Mouse (Mus musculus): ENCODE measurements around the gene Rundc3a.
"Not testable (repeated sequence)": the region's sequence is repeated elsewhere in the genome, so short reads cannot be mapped to it uniquely, and the experiment has no call there.

The Rundc3a gene

GRCm38 (mm10) chr11:102393238-102393634 is at the start of gene Rundc3a:
Gene Rundc3a, plus strand, starts transcription at chr11:102393403.
- peak; percentile 82 to 92 for DNase-seq (ENCODE audit: low spot score in 2 of 2)

GRCm38 (mm10) chr11:102344458-102344857 is 48.7 kb upstream of the Rundc3a start:
- DNase-seq (ENCODE audit: low spot score in 2 of 2): no peak

- no peak for DNase-seq (ENCODE audit: low spot score in 2 of 2)
Observed at GRCm38 (mm10) chr11:102346926-102347325, 46.3 kb upstream of the Rundc3a start.

- no peak for DNase-seq (ENCODE audit: low spot score in 2 of 2)
Observed at GRCm38 (mm10) chr11:102347683-102348082, 45.5 kb upstream of the Rundc3a start.

- DNase-seq (ENCODE audit: low spot score in 2 of 2): no peak
Observed at GRCm38 (mm10) chr11:102348101-102348585, 45.1 kb upstream of the Rundc3a start.

- no peak for DNase-seq (ENCODE audit: low spot score in 2 of 2)
Observed at GRCm38 (mm10) chr11:102348771-102349170, 44.4 kb upstream of the Rundc3a start.

GRCm38 (mm10) chr11:102349189-102349954 is 43.8 kb upstream of the Rundc3a start:
- no peak for DNase-seq (ENCODE audit: low spot score in 2 of 2)

GRCm38 (mm10) chr11:102350416-102350815 is 42.8 kb upstream of the Rundc3a start:
- DNase-seq (ENCODE audit: low spot score in 2 of 2): no peak

- no peak for DNase-seq (ENCODE audit: low spot score in 2 of 2)
Observed at GRCm38 (mm10) chr11:102350981-102351523, 42.2 kb upstream of the Rundc3a start.

- no peak for DNase-seq (ENCODE audit: low spot score in 2 of 2)
Observed at GRCm38 (mm10) chr11:102352378-102352777, 40.8 kb upstream of the Rundc3a start.

GRCm38 (mm10) chr11:102353021-102353431 is 40.2 kb upstream of the Rundc3a start:
- DNase-seq (ENCODE audit: low spot score in 2 of 2): no peak

GRCm38 (mm10) chr11:102355501-102355900 is 37.7 kb upstream of the Rundc3a start:
- DNase-seq (ENCODE audit: low spot score in 2 of 2): no peak

GRCm38 (mm10) chr11:102356190-102356589 is 37.0 kb upstream of the Rundc3a start:
- DNase-seq (ENCODE audit: low spot score in 2 of 2): no peak

- DNase-seq (ENCODE audit: low spot score in 2 of 2): no peak
Observed at GRCm38 (mm10) chr11:102356636-102357350, 36.4 kb upstream of the Rundc3a start.

GRCm38 (mm10) chr11:102358365-102358764 is 34.8 kb upstream of the Rundc3a start:
- DNase-seq (ENCODE audit: low spot score in 2 of 2): no peak

- no peak for DNase-seq (ENCODE audit: low spot score in 2 of 2)
Observed at GRCm38 (mm10) chr11:102361776-102362495, 31.3 kb upstream of the Rundc3a start.

- DNase-seq (ENCODE audit: low spot score in 2 of 2): no peak
Observed at GRCm38 (mm10) chr11:102363623-102364022, 29.6 kb upstream of the Rundc3a start.

- DNase-seq (ENCODE audit: low spot score in 2 of 2): no peak
Observed at GRCm38 (mm10) chr11:102364570-102365371, 28.4 kb upstream of the Rundc3a start.

- no peak for DNase-seq (ENCODE audit: low spot score in 2 of 2)
Observed at GRCm38 (mm10) chr11:102365699-102366098, 27.5 kb upstream of the Rundc3a start.

GRCm38 (mm10) chr11:102366103-102366502 is 27.1 kb upstream of the Rundc3a start, which contains the start of gene Slc4a1:
Gene Slc4a1, minus strand, starts transcription at chr11:102366203.
- not testable (repeated sequence) for DNase-seq (ENCODE audit: low spot score in 2 of 2)

All from thymus, postnatal 10 days (tissue).